Mouse (Mus musculus) liver, postnatal 0 days (tissue): ENCODE measurements around the gene Nars2. TPM values are rescaled to one million over a fixed set of nuclear protein-coding genes. Genes with fewer than 3 reads are reported as not detected.

ENCODE experiments used
- ATAC-seq: fragments of 200-750 bp; cut with Nextera tagmentation; 2 replicates; pipeline ENCODE4 v1.8.0; 2017; ENCODE audit warnings: mild to moderate bottlenecking, moderate library complexity
- DNase-seq: peaks from one replicate; pipeline ENCODE4 v3.0.0-alpha.2; 2016
- H3K27ac ChIP-seq: fragments of 300-500 bp; sonication (generic); 2 replicates; pipeline ENCODE4 v1.5.1; 2014; ENCODE audit warnings: antibody characterized with exemption, moderate library complexity, mild to moderate bottlenecking, low read depth
- H3K27me3 ChIP-seq: fragments of 300-500 bp; sonication (generic); 2 replicates; pipeline ENCODE4 v1.6.1; 2014; ENCODE audit warnings: low read length, control low read depth, mixed read lengths; ENCODE audit not compliant: insufficient read depth
- H3K36me3 ChIP-seq: fragments of 300-500 bp; sonication (generic); replicated peaks from 2 replicates; pipeline ENCODE4 v1.6.1; 2014; ENCODE audit warnings: mild to moderate bottlenecking, control low read depth, low read length, moderate library complexity, mixed read lengths; ENCODE audit not compliant: insufficient read depth
- H3K4me1 ChIP-seq: fragments of 300-500 bp; sonication (generic); 2 replicates; pipeline ENCODE4 v1.6.1; 2014; ENCODE audit warnings: antibody characterized with exemption, mild to moderate bottlenecking, control low read depth; ENCODE audit not compliant: insufficient read depth
- H3K4me2 ChIP-seq: fragments of 300-500 bp; sonication (generic); 2 replicates; pipeline ENCODE4 v1.6.1; 2014; ENCODE audit warnings: low read depth, mild to moderate bottlenecking, low read length, moderate library complexity, mixed read lengths
- H3K4me3 ChIP-seq: fragments of 300-500 bp; sonication (generic); 2 replicates; pipeline ENCODE4 v1.5.1; 2014; ENCODE audit warnings: low read depth, low read length
- H3K9ac ChIP-seq: fragments of 300-500 bp; sonication (generic); replicated peaks from 2 replicates; pipeline ENCODE4 v1.6.1; 2014; ENCODE audit warnings: mild to moderate bottlenecking, moderate library complexity
- H3K9me3 ChIP-seq: fragments of 300-500 bp; sonication (generic); 2 replicates; pipeline ENCODE4 v1.6.1; 2016; ENCODE audit warnings: mild to moderate bottlenecking, control low read depth, low read length, mixed read lengths
- CTCF ChIP-seq: sonication (generic); IDR thresholded peaks from 2 replicates; pipeline ENCODE4 v1.5.1; 2016; ENCODE audit warnings: antibody characterized with exemption, low read depth
- EP300 ChIP-seq: IDR thresholded peaks from 2 replicates; pipeline ENCODE4 v1.6.1; 2016; ENCODE audit warnings: antibody characterized with exemption, low read depth, mild to moderate bottlenecking
- WGBS: fragments of 180-500 bp; shearing (Covaris S2); extraction: QIAGEN DNeasy Blood & Tissue Kit; methylation state at CpG from one replicate; pipeline ENCODE4 v1.1.7; 2014; ENCODE audit not compliant: insufficient replicate concordance; 5-methylcytosine and 5-hydroxymethylcytosine counted together
- polyA plus RNA-seq: library from polyadenylated mRNA; unstranded; fragments of >200 nt; fragmentation: Nextera tagmentation; extraction: Ambion mirVana; gene quantifications from 2 replicates; pipeline ENCODE4 v1.2.1, GENCODE M21; 2015

Gene Nars2
- polyA plus RNA-seq, 1 experiment from 2014 or later, result 14.1 TPM

DNA sequence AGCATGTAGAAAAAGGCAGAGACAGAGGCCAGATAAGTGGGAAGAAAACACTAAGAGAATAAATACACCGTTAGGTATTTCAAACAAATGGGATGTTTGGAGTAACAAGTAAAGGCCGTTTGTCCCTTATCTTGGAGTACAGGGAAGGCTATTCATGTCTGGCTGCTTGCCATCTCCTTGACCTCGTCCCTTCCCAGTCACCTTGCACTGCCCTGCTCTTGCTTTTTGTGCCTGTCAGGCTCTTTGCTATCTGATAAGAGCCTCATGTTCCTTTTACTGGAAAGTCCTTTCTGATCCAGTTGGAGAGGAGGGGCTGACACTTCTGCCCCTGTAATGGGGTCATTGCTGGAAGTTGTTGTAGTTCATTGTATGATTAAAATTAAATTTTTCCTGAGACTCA, 61.7 kb downstream of the Nars2 start:
- Histone ChIP-seq H3K9me3 (no peaks in the 10 kb centered on the region), H3K9ac (no peak overlapping the region), H3K4me1 (no peaks in the 10 kb centered on the region), H3K4me2 (no peak overlapping the region), H3K27ac (no peak overlapping the region), H3K27me3 (no peaks in the 10 kb centered on the region), H3K4me3 (no peak overlapping the region), H3K36me3 (no peaks in the 10 kb centered on the region)
- no peak for TF ChIP-seq EP300
- TF ChIP-seq CTCF, result no peak
- 22% methylated on average over 3 of the region's 3 CpGs for WGBS
- ATAC-seq, result no peak
- DNase-seq, result no peak

DNA sequence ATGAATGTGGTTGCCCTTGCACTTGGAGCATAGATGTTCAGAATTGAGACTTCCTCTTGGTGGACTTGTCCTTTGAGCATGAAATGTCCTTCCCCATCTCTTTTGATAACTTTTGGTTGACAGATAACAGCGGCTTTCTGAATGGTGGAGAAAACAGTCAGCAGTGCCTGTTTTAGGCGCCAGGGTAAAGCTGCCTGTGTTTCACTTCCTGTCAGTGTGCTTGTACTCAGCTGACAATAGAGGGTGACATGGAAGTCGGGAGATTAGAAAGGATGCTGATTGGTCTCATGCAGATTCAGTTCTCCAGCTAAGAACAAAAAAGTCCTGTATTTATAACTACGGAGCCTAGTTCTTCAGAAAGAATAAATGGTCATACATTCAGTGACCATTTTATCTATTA, 66.7 kb downstream of the Nars2 start:
- no peak overlapping the region for H3K4me2 ChIP-seq
- H3K27ac ChIP-seq, result no peak overlapping the region
- 30% methylated on average over 4 of the region's 4 CpGs for WGBS
- peak; percentile 24 for TF ChIP-seq CTCF
- no peak for TF ChIP-seq EP300
- DNase-seq, result no peak
- no peaks in the 10 kb centered on the region for H3K9me3 ChIP-seq
- no peak overlapping the region for H3K4me3 ChIP-seq
- H3K4me1 ChIP-seq, result 0 out of 2 replicates have a peak, but pooled peaks cover 2% of the 10 kb centered on the region
- no peaks in the 10 kb centered on the region for H3K36me3 ChIP-seq
- H3K27me3 ChIP-seq, result no peaks in the 10 kb centered on the region
- no peak for ATAC-seq
- H3K9ac ChIP-seq, result no peak overlapping the region

DNA sequence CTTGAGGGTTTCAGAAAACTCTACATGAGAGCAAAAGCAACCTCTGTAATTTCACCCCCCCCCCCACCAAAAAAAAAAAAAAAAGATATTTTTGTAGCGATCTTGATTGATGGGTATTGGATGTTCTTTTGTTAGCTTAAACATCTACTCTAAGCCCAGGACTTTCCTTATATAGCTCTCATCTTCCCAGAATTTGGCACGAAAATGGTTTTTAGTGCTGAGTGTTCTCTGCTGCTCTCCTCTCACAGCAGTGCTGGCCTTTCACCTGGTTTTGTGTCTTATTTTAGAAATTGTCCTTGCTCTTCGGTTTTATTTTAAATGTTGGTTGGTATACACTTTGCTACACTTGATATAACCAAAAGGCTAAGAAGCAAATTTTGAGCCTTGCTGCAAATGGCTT, 67.1 kb downstream of the Nars2 start:
- H3K4me3 ChIP-seq, result no peak overlapping the region
- H3K27me3 ChIP-seq, result no peaks in the 10 kb centered on the region
- no peaks in the 10 kb centered on the region for H3K9me3 ChIP-seq
- no peak for DNase-seq
- H3K9ac ChIP-seq, result no peak overlapping the region
- H3K4me2 ChIP-seq, result no peak overlapping the region
- H3K36me3 ChIP-seq, result no peaks in the 10 kb centered on the region
- 74% methylated on average over 3 of the region's 3 CpGs for WGBS
- no peak overlapping the region for H3K27ac ChIP-seq
- ATAC-seq, result no peak
- TF ChIP-seq CTCF (no peak), EP300 (no peak)
- H3K4me1 ChIP-seq, result 0 out of 2 replicates have a peak, but pooled peaks cover 2% of the 10 kb centered on the region

DNA sequence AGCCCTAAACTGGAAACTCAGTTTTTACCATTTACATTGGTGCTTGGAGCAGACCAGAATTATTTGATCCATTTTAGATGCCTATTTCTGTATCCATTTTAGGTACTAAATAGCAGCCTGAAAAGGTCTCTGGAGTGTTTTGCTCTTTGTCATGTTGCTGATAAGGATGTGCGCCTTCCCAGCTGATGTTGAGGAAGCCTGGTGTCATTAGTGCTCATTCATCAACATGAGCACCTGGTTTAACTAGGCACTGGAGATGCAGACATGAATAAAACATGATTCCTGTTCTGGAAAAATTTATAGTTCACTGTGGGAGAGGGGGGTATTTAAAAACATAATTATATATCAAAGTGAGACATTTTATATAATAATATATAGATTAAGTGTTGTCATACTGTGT, 68.0 kb downstream of the Nars2 start:
- Histone ChIP-seq H3K4me2 (no peak overlapping the region), H3K27ac (no peak overlapping the region), H3K27me3 (no peaks in the 10 kb centered on the region), H3K9me3 (no peaks in the 10 kb centered on the region), H3K9ac (no peak overlapping the region), H3K4me1 (0 out of 2 replicates have a peak, but pooled peaks cover 2% of the 10 kb centered on the region), H3K4me3 (no peak overlapping the region), H3K36me3 (no peaks in the 10 kb centered on the region)
- no peak for ATAC-seq
- no peak for TF ChIP-seq EP300
- no peak for TF ChIP-seq CTCF
- 63% methylated on average over 1 of the region's 1 CpGs for WGBS
- DNase-seq, result no peak

DNA sequence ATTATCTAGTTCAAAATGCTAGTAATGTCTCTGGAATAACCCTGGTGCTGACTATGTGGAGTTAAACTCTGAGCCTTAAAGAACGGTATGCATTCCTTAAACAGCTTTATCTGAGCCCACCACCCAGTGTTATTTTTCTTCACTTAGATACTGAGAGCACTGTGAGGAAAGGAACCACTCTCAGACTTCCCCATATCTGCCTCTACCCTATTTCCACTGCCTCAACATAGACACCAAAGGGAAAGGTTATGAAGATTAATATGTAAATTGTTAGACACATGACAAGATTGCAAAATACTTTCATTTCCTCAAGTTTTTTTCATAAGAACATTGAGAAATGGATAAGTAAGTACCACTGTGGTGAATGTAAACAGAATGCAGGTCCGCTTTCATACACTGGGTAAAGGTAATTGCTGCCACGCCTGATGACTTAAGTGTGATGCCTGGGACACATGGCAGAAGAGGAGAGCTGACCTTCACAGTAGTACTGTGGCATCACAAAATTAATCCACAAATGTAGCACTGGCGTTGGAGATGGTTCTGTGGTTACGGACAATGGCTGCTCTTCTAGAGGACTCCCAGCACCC, 75.6 kb downstream of the Nars2 start:
- Histone ChIP-seq H3K4me3 (no peak overlapping the region), H3K9me3 (no peaks in the 10 kb centered on the region), H3K4me2 (no peak overlapping the region), H3K27me3 (no peaks in the 10 kb centered on the region), H3K9ac (no peak overlapping the region), H3K4me1 (no peaks in the 10 kb centered on the region), H3K36me3 (0 out of 2 replicates have a peak, but pooled peaks cover 7% of the 10 kb centered on the region), H3K27ac (no peak overlapping the region)
- no peak for TF ChIP-seq CTCF
- no peak for TF ChIP-seq EP300
- DNase-seq (no peak), ATAC-seq (peak; percentile 27; the same call in 1 of the 2 replicates)
- WGBS, result 85% methylated on average over 5 of the region's 5 CpGs

DNA sequence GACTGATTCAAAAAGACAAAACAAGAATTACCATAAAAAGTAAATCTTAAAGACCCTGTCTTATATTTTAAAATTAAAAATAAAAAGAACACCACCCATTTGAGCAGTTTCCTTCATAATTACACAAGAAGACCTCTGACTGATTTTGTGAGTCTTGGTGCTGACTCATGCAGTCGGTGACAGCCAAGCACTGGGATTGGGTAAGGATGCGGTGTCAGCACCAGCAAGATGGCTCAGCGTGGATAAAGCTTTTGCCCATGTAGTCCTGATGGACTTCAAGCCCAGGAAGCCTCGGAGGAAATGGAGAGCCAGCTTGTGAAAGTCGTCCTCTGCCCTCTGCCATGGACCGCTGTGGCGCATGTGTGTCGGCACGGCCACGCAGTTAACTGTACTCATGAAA, 77.8 kb downstream of the Nars2 start:
- Histone ChIP-seq H3K36me3 (0 out of 2 replicates have a peak, but pooled peaks cover 7% of the 10 kb centered on the region), H3K27me3 (no peaks in the 10 kb centered on the region), H3K4me2 (no peak overlapping the region), H3K4me1 (no peaks in the 10 kb centered on the region), H3K9ac (no peak overlapping the region), H3K4me3 (no peak overlapping the region), H3K27ac (no peak overlapping the region), H3K9me3 (no peaks in the 10 kb centered on the region)
- no peak for ATAC-seq
- no peak for TF ChIP-seq CTCF
- TF ChIP-seq EP300, result no peak
- no peak for DNase-seq
- WGBS, result 80% methylated on average over 10 of the region's 10 CpGs
